Mouse (Mus musculus) skeletal muscle tissue, postnatal 0 days (tissue): ENCODE results near the gene Stxbp2. TPM values are rescaled to one million over a fixed set of nuclear protein-coding genes. Genes with fewer than 3 reads are reported as not detected.

Source experiments
- polyA plus RNA-seq: library from polyadenylated mRNA; unstranded; fragments of >200 nt; fragmentation: Nextera tagmentation; extraction: Ambion mirVana; gene quantifications from 2 replicates; pipeline ENCODE4 v1.2.1, GENCODE M21; 2015

The Stxbp2 gene
- 5.0 and 16.5 TPM in 2 replicates for polyA plus RNA-seq

DNA sequence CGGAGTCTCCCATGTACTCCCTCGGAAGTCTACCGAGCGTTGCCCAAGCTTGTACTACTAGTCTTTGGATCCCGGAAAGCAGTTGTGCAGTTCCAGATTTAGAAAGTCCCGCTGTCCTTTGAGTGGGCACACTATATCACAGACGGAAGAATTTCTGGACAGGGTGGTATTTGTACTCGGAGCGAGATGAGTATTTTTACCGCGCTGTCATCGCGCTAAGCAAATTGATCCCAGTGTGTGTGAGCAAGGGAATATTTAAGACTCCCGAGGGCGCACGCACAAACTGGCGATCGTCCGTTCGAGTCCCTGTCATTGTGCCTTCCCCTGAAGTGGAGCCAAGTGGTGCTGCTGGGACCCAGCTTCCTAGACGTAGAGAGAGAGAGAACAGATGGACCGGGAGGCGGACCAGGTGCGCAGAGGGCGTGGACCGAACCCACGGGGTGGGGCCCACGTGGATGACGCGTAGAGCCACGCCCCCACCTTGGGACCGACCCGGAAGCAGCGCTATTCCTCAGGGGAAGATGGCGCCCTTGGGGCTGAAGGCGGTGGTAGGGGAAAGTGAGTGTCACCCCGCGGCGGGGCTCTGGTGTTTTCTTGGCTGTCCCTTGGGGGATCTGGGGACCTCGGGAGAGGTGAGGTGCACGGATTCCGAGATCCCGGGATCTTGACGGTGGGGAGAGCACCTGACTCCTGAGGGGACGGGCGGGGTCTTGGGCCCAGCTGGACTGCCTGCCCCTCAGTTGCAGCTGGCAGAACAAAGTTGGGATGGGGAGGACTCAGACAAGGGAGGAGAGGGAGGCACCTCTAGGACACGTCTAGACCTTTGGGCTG lies at the start of gene Stxbp2:
Stxbp2 (plus strand) TSS at position 309 of the 831 bp plus-strand sequence.

DNA sequence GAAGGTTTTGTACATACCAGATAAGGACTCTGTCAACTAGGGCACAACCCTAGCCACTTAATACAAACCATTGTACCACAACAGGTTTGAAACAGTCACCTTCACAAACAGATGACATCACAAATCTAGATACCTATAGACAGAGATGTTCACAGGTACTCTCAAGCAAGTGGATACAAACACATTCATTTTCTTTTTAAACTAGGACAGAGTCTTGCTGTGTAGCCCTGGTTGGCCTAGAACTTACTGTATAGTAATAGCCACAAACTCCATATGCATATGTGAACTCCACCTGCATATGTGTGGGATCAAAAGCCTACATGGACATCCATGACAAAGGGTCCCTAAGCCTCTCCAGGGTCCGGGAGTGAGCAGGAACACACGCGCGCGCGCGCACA lies 43.8 kb upstream of the Stxbp2 start, which contains the start of gene Camsap3:
Camsap3 (plus strand) TSS at position 301 of the 398 bp plus-strand sequence.

DNA sequence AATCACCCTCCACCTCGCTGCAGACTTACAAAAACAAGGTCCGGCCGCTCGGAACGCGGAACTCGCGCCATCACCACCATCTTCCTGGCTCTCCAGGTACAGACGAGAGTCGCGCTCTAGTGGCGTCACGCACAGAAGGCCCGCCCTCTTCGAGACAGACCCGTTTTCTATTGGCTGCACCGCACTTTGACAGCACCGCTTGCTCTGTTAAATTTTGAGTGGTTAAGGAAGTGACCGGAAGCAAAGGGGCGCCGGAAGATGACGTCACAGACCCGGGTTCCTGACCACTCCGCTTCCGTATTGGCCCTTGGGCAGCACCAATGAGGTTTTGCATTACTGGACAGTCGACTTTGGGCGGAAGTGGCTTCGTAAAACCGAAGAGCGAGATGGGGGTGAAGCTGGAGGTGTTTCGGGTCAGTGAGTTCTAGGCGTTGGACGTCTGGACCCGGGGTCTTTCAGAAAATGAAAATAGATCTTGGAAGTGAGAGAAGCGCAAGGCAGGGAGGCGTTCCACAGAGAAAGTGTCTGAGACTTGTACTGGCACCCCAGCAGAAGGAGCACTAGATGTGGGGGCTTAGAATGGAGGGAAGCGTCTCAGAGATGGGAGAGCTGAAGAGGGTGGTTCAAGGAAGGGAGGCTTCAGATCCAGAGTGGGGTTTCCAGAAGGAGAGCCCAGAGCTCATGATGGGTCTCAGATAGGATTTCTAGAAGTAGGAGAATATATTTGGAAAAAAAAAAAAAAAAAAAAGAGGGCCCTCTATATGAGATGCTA lies 9.4 kb upstream of the Stxbp2 start, which contains the start of the genes Xab2 and Pet100:
Xab2 (minus strand) TSS at position 118 of the 772 bp plus-strand sequence.
Pet100 (plus strand) TSS at position 350 of the 772 bp plus-strand sequence.

DNA sequence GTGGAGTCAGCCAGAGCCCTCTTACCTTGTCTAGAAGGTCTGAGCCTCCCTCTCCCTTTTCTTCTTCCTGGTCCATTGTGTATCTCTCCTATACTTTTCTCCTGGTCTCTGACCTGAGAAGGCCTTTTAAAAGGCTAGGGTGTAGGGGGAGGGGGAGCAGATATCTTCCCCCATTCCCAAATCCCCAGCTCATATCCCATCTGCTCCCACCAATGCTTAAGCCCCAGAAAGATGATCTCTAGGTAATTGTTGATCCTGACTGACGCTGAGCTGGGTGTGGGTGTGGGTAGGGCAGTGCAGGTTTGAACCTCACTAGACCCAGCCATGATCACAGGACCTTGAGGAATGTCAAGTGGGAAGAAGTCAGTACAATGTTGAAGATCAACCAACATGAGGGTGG lies 5.3 kb upstream of the Stxbp2 start, which contains the start of gene Pcp2:
Pcp2 (minus strand) TSS at position 101 of the 400 bp plus-strand sequence.

DNA sequence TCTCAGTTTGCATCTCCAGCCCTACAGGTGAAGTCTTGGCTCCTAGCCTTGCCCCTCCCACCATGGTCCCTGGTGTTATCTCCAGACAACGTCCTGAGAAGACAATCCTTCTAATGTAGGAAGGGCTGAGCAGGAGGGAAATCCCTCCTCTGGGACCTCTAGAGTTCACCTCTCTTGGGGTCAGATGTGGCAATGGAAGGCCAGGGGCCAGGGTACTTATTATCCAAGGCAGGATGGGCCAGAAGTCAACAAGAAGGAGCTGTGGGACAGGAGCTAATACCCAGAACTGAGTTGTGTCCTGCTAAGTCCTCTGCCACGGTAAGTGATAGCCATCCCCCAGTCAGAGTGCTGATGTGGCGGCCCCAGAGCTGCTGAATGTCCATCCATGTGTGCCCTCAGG lies 24.8 kb downstream of the Stxbp2 start, which contains the start of gene Retn:
Retn (plus strand) TSS at position 245 of the 400 bp plus-strand sequence.

DNA sequence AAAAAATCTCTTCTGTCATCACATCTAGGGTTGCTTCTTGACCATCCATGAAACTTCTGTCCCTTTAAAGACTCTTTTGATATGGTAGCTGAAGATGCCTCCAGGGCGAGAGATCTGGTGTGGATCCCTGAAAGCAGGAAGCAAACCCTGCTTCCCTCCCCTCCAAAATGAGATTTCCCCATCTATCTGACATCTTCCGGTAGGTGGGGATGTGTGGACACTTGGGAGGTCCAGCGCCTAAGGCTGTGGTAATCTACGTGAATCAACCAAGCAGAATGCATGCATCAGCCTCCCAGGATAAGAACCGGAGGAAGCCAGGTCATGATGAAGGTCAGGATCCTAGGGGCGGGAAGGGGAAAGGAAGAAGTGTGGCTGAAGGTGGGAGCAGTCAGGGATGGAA lies 34.8 kb downstream of the Stxbp2 start, which contains the start of gene Mcemp1:
Mcemp1 (plus strand) TSS at position 248 of the 400 bp plus-strand sequence.

DNA sequence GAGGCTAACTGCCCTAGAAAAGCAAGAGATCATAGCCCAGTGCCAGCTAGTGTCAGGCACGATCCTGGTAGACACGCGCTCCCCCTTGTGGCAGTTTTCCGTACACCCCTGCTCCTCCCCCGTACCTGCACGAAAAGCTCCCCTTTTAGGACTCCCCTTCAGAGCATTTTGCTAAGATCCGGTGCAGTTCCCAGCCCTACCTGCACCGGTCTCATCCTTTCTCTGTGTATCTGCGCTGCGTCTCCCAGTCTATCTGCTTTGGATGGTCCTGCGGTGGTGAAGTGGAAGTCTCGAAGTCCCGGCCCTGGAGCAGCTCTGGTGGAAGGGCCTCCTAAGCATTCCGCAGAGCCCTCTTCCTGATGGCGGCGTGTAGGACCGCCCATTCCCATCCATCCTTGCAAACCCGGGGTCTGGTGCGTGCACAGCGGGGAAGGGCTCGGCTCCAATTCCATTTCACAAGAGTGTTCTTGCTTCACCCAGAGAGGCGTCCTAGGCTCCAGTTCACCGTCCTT lies 41.3 kb downstream of the Stxbp2 start, which contains the start of gene Fcor:
Fcor (minus strand) TSS at position 383 of the 512 bp plus-strand sequence.

DNA sequence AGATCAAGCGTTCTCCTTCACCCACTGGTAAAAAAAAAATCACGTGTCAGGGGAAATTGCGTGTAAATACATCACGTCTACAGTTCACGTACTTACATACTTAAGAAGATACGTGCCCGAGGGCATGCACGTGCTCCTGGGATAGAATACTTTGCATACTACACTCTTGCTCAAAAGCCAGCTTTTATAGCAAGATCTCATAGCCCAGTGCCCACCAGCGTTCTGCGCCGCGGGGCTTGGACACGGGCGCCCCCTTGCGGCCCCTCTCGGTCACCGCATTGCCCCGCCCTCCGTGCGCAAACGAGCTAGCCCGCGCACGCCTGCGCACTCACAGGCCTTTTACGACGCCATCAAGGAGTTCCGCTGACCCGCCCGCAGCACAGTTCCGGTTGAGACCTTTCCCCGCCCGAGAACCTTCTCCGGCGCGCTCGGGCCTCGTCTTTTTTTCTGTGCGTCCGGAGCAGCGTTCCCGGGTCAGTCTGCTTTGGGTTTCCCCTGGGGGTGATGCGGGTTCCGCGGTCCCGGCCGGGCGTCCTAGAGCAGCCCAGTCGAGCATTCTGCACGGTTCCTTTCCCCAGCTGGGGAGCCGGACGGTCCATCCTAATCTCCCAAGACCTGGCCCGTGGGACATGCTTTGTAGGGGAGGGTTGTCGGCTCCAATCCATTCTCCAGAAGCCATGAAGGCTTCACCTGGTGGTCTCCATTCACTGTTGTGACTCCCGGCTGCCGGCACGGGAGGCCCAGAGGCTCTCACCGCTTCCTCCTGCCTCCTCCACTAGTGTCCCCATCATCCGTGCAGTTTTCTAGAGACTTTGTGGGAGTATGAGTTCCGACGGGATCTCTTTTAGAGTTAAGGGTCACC lies 45.6 kb downstream of the Stxbp2 start, which contains the start of gene Trappc5:
Trappc5 (plus strand) TSS at position 169 of the 862 bp plus-strand sequence.

Other genes starting within 250 kb of the Stxbp2 start
- gene Arhgef18, start 237.9 kb upstream of the Stxbp2 start, polyA plus RNA-seq = 2.6 and 3.1 TPM in 2 replicates
- 4.9 and 7.0 TPM in 2 replicates for gene Pex11g, start 163.3 kb upstream of the Stxbp2 start, polyA plus RNA-seq
- not detected in 2 replicates for gene Tex45, start 160.1 kb upstream of the Stxbp2 start, polyA plus RNA-seq
- 23.2 and 25.1 TPM in 2 replicates for gene Zfp358, start 137.8 kb upstream of the Stxbp2 start, polyA plus RNA-seq
- gene Mcoln1, start 130.5 kb upstream of the Stxbp2 start, polyA plus RNA-seq = 26.1 and 28.2 TPM in 2 replicates
- gene Pnpla6, start 115.6 kb upstream of the Stxbp2 start, polyA plus RNA-seq = 8.8 and 9.3 TPM in 2 replicates
- 0.12 and 0.23 TPM in 2 replicates for gene C330021F23Rik, start 63.0 kb upstream of the Stxbp2 start, polyA plus RNA-seq
- 0.67 and 1.3 TPM in 2 replicates for gene Camsap3, start 43.7 kb upstream of the Stxbp2 start, polyA plus RNA-seq
- gene Xab2, start 9.6 kb upstream of the Stxbp2 start, polyA plus RNA-seq = 19.5 and 21.0 TPM in 2 replicates
- gene Pet100, start 9.4 kb upstream of the Stxbp2 start, polyA plus RNA-seq = 76.1 and 83.2 TPM in 2 replicates
- gene Pcp2, start 5.4 kb upstream of the Stxbp2 start, polyA plus RNA-seq = not detected in 2 replicates
- 15.0 and 330 TPM in 2 replicates for gene Retn, start 24.8 kb downstream of the Stxbp2 start, polyA plus RNA-seq
- 0.26 and 0.34 TPM in 2 replicates for gene Mcemp1, start 34.8 kb downstream of the Stxbp2 start, polyA plus RNA-seq
- 5.8 and 29.9 TPM in 2 replicates for gene Fcor, start 41.4 kb downstream of the Stxbp2 start, polyA plus RNA-seq
- 26.8 and 27.3 TPM in 2 replicates for gene Trappc5, start 45.3 kb downstream of the Stxbp2 start, polyA plus RNA-seq
- gene Fcer2a, start 63.2 kb downstream of the Stxbp2 start, polyA plus RNA-seq = 0.10 and 0.13 TPM in 2 replicates
- 0.27 TPM in 1 of 2 replicates, not detected in the other for gene Clec4g, start 89.7 kb downstream of the Stxbp2 start, polyA plus RNA-seq
- 0.09 and 0.46 TPM in 2 replicates for gene Cd209a, start 118.0 kb downstream of the Stxbp2 start, polyA plus RNA-seq
- gene Cd209e, start 223.4 kb downstream of the Stxbp2 start, polyA plus RNA-seq = not detected in 2 replicates
- gene Cd209d, start 247.6 kb downstream of the Stxbp2 start, polyA plus RNA-seq = 0.15 TPM in 1 of 2 replicates, not detected in the other